Mouse (Mus musculus) myocyte (in vitro differentiated cells): ENCODE results near the gene Alox12b. TPM values are rescaled to one million over a fixed set of nuclear protein-coding genes. Genes with fewer than 3 reads are reported as not detected.

Source experiments
- H3K27me3 ChIP-seq: one replicate; pipeline ENCODE4 v1.6.1; 2011; ENCODE audit not compliant: control insufficient read depth, insufficient read depth, insufficient read length
- H3K36me3 ChIP-seq: one replicate; pipeline ENCODE4 v1.6.1; 2011; ENCODE audit not compliant: control insufficient read depth, insufficient read depth
- H3K4me2 ChIP-seq: one replicate; pipeline ENCODE4 v1.6.1; 2011; ENCODE audit warnings: low read depth, control low read depth
- H3K4me3 ChIP-seq: one replicate; pipeline ENCODE4 v1.5.1; 2011; ENCODE audit warnings: mild to moderate bottlenecking, control low read depth, moderate library complexity
- H3K79me2 ChIP-seq: one replicate; pipeline ENCODE4 v1.6.1; 2011; ENCODE audit not compliant: control insufficient read depth, insufficient read depth
- H3ac ChIP-seq: one replicate; pipeline ENCODE4 v1.6.1; 2011; ENCODE audit not compliant: control insufficient read depth, insufficient read length
- CEBPB ChIP-seq: IDR thresholded peaks from 2 replicates; pipeline ENCODE4 v1.6.1; 2011; ENCODE audit warnings: mild to moderate bottlenecking, moderate library complexity; ENCODE audit not compliant: poor library complexity, insufficient read depth, severe bottlenecking
- E2F4 ChIP-seq: IDR thresholded peaks from one replicate; pipeline ENCODE4 v1.6.1; 2011; ENCODE audit warnings: mild to moderate bottlenecking, control low read depth, moderate library complexity; ENCODE audit not compliant: insufficient read depth
- MAX ChIP-seq: IDR thresholded peaks from one replicate; pipeline ENCODE4 v1.6.1; 2011; ENCODE audit warnings: low read depth, mild to moderate bottlenecking, control low read depth
- MYOD1 ChIP-seq, 3 experiments: IDR thresholded peaks; one replicate each; pipeline ENCODE4 v1.6.1; 2011; ENCODE audit warnings: control low read depth in 2 of 3, low read depth in 2 of 3, mild to moderate bottlenecking in 2 of 3, moderate library complexity in 1 of 3; ENCODE audit not compliant: insufficient read length in 2 of 3, control insufficient read depth in 1 of 3
- MYOG ChIP-seq, 3 experiments: IDR thresholded peaks; one replicate each; pipeline ENCODE4 v1.6.1; 2011; ENCODE audit warnings: control low read depth in 2 of 3, low read depth in 2 of 3, mild to moderate bottlenecking in 2 of 3; ENCODE audit not compliant: insufficient read length in 2 of 3, control insufficient read depth in 1 of 3, insufficient read depth in 1 of 3
- POLR2A ChIP-seq: IDR thresholded peaks from one replicate; pipeline ENCODE4 v1.6.1; 2011; ENCODE audit warnings: low read depth, mild to moderate bottlenecking, control low read depth, moderate library complexity; ENCODE audit not compliant: insufficient read length
- POLR2AphosphoS2 ChIP-seq: IDR thresholded peaks from one replicate; pipeline ENCODE4 v1.6.1; 2011; ENCODE audit warnings: low read depth, control low read depth; ENCODE audit not compliant: insufficient read length
- REST ChIP-seq: IDR thresholded peaks from one replicate; pipeline ENCODE4 v1.6.1; 2011; ENCODE audit warnings: mild to moderate bottlenecking, control low read depth, moderate library complexity; ENCODE audit not compliant: insufficient read depth, insufficient read length
- SRF ChIP-seq: IDR thresholded peaks from one replicate; pipeline ENCODE4 v1.6.1; 2011; ENCODE audit warnings: low read depth; ENCODE audit not compliant: control insufficient read depth, insufficient read length
- TCF12 ChIP-seq: IDR thresholded peaks from one replicate; pipeline ENCODE4 v1.6.1; 2011; ENCODE audit warnings: mild to moderate bottlenecking, control low read depth; ENCODE audit not compliant: poor library complexity, insufficient read depth, severe bottlenecking
- TCF3 ChIP-seq: IDR thresholded peaks from one replicate; pipeline ENCODE4 v1.6.1; 2011; ENCODE audit warnings: low read depth, control low read depth; ENCODE audit not compliant: insufficient read length
- USF1 ChIP-seq: IDR thresholded peaks from one replicate; pipeline ENCODE4 v1.6.1; 2011; ENCODE audit warnings: low read depth, mild to moderate bottlenecking, control low read depth, moderate library complexity
- polyA plus RNA-seq: library from polyadenylated mRNA; unstranded; fragments of >200 nt; fragmentation: generic; extraction: Trizol; gene quantifications from one replicate; pipeline ENCODE4 v1.2.1, GENCODE M21; 2012; ENCODE audit warnings: missing spikeins

The Alox12b gene
- polyA plus RNA-seq, 1 experiment, result not detected

DNA sequence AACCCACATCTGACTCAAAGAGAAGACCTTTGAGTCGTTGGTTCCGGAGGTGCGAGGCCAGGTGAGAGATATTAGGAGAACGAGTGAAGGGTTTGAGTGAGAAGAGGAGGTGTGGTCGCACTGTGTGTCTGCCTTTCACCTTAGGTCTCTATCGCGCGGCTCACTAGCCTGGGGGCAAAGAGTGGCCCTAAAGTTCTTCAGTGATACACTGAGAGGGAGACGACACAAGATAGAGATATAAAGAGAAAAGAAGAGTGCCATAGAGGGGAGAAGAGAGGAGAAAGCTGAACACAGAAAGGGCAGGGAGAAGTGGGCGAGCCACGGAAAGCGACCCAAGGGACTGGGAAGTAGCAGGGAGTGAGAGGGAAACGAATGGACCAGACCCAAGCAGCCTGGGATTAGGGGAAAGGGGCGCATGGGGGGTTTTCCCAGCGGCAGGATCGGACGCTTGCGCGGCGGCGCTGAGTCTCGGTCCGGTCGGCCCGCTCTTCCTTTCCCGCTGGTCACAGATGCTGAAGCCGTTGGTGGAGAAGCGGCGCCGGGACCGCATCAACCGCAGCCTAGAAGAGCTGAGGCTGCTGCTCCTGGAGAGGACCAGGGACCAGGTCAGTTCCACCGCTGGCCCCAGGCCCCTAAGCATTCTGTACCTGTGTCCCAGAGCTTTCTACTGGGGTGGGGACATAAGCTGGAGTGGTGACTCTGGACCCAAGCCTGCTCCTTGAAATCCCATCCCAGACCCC, 35.6 kb upstream of the Alox12b start:
- Histone ChIP-seq H3K36me3 (no peaks in the 10 kb centered on the region), H3K4me2 (peak overlapping the region; percentile 99), H3ac (peak overlapping the region; percentile 82), H3K27me3 (no peaks in the 10 kb centered on the region), H3K4me3 (peak overlapping the region; percentile 68), H3K79me2 (no peaks in the 10 kb centered on the region)
- no peak for TF ChIP-seq MYOD1 (IDR thresholded peaks at IDR 0.05; ENCODE audit: control insufficient read depth in 1 of 3, insufficient read length in 2 of 3, low read depth in 2 of 3)
- TF ChIP-seq POLR2AphosphoS2, result no peak
- no peak for TF ChIP-seq CEBPB
- TF ChIP-seq TCF12, result no peak
- TF ChIP-seq REST, result no peak
- no peak for TF ChIP-seq MYOG (IDR thresholded peaks at IDR 0.05; ENCODE audit: control insufficient read depth in 1 of 3, insufficient read depth in 1 of 3, insufficient read length in 2 of 3, low read depth in 2 of 3)
- no peak for TF ChIP-seq TCF3
- TF ChIP-seq SRF, result no peak
- no peak for TF ChIP-seq POLR2A
- no peak for TF ChIP-seq E2F4
- TF ChIP-seq MAX, result no peak

DNA sequence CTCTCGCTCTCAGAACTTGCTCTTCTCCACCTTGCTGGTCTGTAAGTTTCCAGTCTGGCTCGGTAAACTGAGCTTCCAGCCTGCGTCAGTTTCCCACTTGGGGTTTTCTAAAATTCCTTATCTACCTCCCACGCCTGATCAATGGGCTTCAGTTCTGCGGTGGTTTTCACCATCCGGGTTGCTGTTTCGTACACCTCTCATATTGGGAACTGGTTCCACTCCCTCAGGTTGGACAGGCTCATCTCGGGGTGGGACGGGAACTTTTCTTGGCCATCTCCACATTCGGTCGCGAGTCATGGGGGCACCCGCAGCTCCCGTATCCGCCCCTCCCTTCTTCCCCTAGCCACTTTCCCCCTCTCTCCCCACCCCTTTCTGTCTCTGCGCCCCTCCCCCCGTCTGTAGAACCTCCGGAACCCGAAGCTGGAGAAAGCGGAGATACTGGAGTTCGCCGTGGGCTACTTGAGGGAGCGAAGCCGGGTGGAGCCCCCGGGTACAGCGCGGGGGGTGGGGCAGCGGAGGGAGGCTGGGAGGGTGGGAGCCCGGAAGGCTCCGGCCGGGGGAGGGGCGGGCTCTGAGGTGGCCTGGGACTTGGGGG, 35.0 kb upstream of the Alox12b start:
- no peaks in the 10 kb centered on the region for H3K27me3 ChIP-seq
- TF ChIP-seq CEBPB, result no peak
- no peak for TF ChIP-seq POLR2A
- TF ChIP-seq MYOD1 (IDR thresholded peaks at IDR 0.05; ENCODE audit: control insufficient read depth in 1 of 3, insufficient read length in 2 of 3, low read depth in 2 of 3), result no peak
- no peak for TF ChIP-seq USF1
- TF ChIP-seq MAX, result no peak
- TF ChIP-seq TCF3, result no peak
- TF ChIP-seq REST, result no peak
- no peak for TF ChIP-seq MYOG (IDR thresholded peaks at IDR 0.05; ENCODE audit: control insufficient read depth in 1 of 3, insufficient read depth in 1 of 3, insufficient read length in 2 of 3, low read depth in 2 of 3)
- no peak for TF ChIP-seq SRF
- TF ChIP-seq E2F4, result no peak
- TF ChIP-seq POLR2AphosphoS2, result no peak
- no peak for TF ChIP-seq TCF12
- H3K4me2 ChIP-seq, result peak overlapping the region; percentile 99
- H3K4me3 ChIP-seq, result peak overlapping the region; percentile 68
- no peaks in the 10 kb centered on the region for H3K36me3 ChIP-seq
- peak overlapping the region; percentile 82 for H3ac ChIP-seq
- H3K79me2 ChIP-seq, result no peaks in the 10 kb centered on the region

DNA sequence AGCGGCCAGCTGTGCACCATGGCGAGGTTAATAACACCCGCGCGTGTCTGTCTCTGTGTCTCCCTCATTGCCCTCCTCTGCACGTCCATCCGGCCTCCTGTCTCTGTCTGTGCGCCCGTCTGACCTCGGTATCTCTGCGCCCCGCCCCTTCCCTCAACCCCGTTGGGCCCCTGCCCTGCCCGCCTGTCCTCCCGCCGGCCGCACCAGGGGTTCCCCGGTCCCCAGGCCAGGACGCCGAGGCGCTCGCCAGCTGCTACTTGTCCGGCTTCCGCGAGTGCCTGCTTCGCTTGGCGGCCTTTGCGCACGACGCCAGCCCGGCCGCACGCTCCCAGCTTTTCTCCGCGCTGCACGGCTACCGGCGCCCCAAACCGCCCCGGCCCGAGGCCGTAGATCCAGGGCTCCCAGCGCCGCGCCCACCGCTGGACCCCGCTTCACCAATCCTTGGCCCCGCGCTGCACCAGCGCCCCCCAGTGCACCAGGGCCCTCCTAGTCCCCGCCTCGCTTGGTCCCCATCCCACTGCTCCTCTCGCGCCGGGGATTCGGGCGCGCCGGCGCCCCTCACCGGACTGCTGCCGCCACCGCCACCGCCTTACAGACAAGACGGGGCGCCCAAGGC, 34.3 kb upstream of the Alox12b start, which contains the start of gene 9130213A22Rik:
Gene 9130213A22Rik (minus strand): TSS at position 254 of the 616 bp plus-strand sequence.
- Histone ChIP-seq H3K79me2 (no peaks in the 10 kb centered on the region), H3K4me2 (peak within 1 kb of the TSS; percentile 99), H3K36me3 (no peaks in the 10 kb centered on the region), H3ac (peak within 1 kb of the TSS; percentile 82), H3K27me3 (no peaks in the 10 kb centered on the region), H3K4me3 (peak within 1 kb of the TSS; percentile 68)
- TF ChIP-seq SRF (no peak), POLR2A (peak; percentile 72), POLR2AphosphoS2 (peak; percentile 48), MYOG (IDR thresholded peaks at IDR 0.05; ENCODE audit: control insufficient read depth in 1 of 3, insufficient read depth in 1 of 3, insufficient read length in 2 of 3, low read depth in 2 of 3) (peak in 1 of 3 experiments; percentile 38), REST (no peak), CEBPB (no peak), E2F4 (no peak), MYOD1 (IDR thresholded peaks at IDR 0.05; ENCODE audit: control insufficient read depth in 1 of 3, insufficient read length in 2 of 3, low read depth in 2 of 3) (peak in 1 of 3 experiments; percentile 56), TCF3 (no peak)

GRCm38 (mm10) chr11:69123056-69123692, 33.6 kb upstream of the Alox12b start:
- H3ac ChIP-seq, result peak overlapping the region; percentile 82
- no peaks in the 10 kb centered on the region for H3K36me3 ChIP-seq
- H3K27me3 ChIP-seq, result no peaks in the 10 kb centered on the region
- H3K79me2 ChIP-seq, result no peaks in the 10 kb centered on the region
- TF ChIP-seq CEBPB, result peak; percentile 39; the same call in 1 of the 2 replicates
- no peak for TF ChIP-seq POLR2AphosphoS2
- TF ChIP-seq USF1, result peak; percentile 40
- H3K4me2 ChIP-seq, result peak overlapping the region; percentile 82
- peak overlapping the region; percentile 68 for H3K4me3 ChIP-seq
